Mouse (Mus musculus) right cerebral cortex, postnatal 10 days (tissue): ENCODE data around the gene Tekt4.

Experiments used
- DNase-seq, 2 experiments: peaks; one replicate each; pipeline ENCODE4 v3.0.0; 2021; ENCODE audit warnings: low spot score in 2 of 2

Tekt4 gene

DNA sequence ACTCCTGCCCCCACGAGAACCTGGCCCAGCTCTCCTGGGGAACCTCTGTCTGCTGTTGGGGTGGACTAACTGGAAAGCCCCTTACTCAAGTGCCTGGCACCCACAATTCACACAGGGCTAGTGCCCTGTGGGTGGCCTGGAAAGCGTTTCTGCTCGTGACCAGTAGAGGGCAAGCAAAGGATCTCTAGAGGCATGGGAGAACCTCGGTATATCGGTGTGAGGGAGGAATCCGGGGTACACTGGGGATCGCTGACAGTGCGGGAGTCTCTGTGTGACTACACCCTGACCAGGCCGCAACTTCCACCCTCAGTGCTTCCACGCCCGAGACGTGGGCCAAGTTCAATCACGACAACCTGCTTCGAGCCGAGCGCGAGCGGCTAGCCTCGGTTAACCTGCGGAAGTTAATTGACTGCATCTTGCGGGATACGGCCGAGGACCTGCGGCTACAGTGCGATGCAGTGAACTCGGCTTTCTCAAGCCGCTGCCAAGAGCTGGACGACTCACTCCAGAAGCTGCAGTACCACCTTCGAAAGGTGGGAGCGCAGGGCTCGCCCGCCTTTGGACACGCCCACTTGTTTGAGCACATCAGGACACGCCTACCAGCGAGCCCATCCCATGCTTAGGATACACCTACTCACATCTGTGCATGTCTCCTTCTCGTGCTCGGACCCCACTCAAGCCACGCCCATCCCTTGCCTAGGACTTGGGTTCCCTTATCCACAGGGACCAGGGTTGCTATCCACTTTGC is 20.1 kb downstream of the Tekt4 start:
- peak; percentile 64 to 72 for DNase-seq

DNA sequence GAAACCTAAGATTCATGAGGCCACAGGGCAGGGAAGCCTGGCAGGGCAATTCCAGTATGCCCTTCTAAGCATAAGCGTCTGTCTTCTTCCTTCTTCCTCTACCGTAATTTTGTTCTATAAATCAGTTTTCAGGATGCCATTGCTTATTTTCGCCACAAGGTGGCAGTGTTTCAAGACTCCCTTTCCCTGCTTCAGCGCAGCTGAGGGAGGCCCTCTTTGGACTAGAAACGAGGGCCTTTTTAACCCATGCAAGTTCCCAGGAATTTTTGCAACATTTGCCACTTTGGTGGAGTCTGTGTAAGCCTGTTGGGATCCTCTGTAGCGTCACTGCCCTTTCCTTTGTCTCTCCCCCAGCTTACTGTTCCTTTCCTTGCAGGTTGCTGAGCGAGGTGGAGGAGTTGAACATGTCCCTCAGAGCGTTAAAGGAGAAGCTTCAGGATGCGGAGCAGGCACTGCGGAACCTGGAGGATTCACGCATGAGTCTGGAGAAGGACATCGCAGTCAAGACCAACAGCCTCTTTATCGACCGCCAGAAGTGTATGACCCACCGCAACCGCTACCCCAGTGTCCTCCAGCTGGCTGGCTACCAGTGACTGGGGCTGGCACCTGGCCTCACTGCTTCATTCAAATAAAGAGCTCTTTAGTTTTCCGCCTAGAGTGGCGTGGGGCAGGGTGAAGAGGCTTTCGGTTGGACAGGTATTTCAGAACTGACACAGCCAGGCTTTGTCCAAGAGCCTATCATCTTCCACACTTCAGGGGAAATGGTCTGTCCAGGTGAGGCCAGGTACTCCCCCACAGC is 21.7 kb downstream of the Tekt4 start:
- peak; percentile 77 to 84 for DNase-seq

GRCm38 (mm10) chr17:25480152-25480551 is 25.7 kb downstream of the Tekt4 start:
- DNase-seq, result no peak

DNA sequence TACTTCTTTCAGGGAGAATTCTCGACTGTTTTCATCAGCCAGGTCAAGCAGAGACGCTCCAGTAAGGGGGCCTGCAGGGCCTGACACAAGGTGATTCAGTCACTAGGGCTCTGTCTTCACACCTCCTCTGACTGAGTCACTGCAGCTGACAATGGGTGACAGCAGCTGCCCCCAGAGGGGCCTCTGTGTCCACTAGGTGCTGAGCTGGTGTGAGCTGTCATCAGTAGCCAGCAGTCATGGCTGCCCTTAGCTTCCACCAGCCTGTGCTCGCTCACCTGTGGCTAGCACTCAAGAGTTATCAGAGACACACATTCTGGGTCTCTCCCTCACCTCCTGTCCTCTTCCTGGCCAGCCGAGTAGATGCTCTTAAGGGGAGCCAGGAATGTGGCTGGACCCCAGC is 26.4 kb downstream of the Tekt4 start:
- DNase-seq, result no peak

DNA sequence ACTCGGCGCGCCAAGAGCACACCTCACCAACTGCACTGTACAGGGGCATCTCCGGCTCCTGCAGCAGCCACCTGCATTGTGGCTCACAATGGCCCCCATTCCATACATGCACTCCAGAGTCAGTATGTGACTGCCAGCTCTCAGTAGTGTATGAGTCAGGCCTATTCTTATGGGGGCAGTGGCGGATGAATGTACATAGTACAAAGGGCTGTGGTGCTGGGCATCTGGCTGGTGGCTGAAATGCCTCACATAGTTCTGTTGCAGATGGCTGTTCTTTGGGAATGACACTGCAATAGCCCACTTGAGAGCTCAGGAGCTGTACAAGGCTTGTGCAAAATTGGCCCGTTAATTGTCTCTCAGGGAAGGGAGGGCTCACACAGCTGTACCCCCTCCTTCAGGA is 27.7 kb downstream of the Tekt4 start:
- DNase-seq, result no peak

DNA sequence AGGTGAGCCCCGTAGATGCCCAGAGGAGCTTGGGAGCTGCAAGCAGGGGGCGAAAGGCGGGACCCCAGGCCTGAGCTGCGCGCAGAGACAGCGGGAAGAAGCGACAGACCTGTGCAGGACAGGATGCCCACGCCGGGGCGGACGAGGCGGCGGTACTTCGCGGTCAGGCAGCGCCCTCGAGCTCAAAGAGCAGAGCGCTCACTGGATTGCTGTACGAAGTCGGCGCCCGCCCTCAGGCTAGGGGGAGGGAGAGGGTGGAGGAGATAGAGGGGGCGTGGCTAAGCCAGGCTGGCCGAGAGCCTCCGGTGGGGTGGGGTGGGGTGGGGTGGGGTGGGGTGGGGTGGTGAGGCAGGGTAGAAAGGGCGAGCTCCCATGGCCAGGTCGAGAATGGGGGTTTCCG is 42.6 kb downstream of the Tekt4 start, which contains the start of gene Sstr5:
Gene Sstr5 (minus strand): TSS at position 276 of the 400 bp plus-strand sequence.
- no peak for DNase-seq

DNA sequence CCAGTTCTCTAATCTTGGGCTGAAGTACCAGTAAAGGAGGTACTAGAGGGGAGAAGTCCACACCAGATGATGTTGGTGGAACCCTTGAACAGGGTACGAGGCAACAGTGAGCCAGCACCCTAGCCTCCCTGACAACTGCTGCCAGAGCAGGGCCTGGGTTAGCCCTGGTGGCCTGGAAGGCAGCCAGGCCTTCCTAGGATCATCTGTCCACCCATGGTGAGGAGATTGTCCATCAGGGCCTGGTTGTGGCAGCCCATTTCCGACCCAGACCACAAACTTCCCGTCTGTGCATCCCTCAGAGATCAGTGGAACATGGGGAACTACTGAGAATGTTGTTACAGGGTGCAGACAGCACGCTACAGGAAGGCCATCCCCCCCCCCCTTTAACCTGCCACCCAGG is 48.2 kb downstream of the Tekt4 start:
- DNase-seq, result no peak

DNA sequence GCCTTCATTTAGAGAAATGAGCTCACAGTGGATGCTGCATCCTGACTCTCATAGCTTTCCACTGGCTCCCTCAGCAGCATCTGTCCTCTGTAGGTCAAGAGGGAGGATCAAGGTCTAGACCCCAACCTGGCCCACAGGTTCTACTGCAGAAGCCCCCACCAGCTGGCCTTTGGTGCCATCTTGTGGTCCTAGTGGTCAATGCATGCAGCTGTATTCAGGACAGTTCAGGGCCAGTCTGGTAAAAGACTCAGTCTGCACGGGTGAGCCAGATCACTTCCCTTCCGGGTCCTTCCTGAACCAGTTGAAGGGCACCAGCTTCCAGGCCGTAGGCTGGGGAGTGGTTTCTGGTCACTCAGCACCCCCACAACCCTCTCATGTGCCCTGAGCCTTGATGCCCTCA is 53.4 kb downstream of the Tekt4 start:
- peak; percentile 67 to 80 for DNase-seq

- DNase-seq, result peak; percentile 73 to 85
These were observed 54.6 kb downstream of the Tekt4 start for GRCm38 (mm10) chr17:25508860-25509577.

GRCm38 (mm10) chr17:25510074-25510830 is 55.8 kb downstream of the Tekt4 start:
- no peak for DNase-seq

- DNase-seq, result no peak
These were observed 57.5 kb downstream of the Tekt4 start for GRCm38 (mm10) chr17:25511876-25512275.

DNA sequence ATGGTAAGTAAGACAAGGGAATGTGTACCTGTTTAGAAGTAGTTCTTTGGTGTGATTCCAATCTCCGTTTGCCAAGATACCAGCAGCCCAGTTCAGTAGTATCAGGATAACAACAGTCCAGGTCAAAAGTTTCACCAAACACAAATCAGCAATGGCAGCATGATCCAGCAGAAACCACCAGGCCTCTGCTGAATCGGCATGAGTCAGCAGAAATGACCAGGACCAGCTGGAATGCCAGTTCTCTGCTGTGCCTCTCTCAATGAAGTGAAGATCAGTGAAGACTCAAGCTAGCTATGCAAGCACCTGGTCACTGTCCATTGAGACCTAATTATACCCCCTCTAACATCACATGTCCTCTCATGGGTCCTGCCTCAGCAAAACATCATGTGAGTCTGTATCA is 59.6 kb downstream of the Tekt4 start:
- no peak for DNase-seq

GRCm38 (mm10) chr17:25516315-25516714 is 61.9 kb downstream of the Tekt4 start:
- peak in 1 of 2 experiments; percentile 27 for DNase-seq

DNA sequence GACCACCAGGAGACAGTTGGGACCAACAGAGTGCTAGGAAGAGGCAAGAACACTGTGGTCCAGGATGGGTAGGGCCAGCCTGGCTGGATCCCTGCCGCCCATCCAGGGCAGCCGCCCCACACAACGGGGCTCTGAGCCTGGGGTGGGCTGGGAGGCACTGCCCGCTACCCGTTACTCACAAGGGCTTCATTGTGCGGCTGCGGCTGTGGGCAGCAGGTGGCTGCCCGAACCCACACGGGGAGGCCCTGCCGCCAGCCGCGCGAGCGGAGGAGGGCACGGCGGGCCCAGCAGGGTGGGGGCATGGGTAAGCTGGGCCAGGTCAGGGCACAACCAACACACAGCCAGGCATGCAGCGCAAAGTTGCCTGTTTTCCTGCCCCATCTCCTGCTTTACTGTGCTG is 63.7 kb downstream of the Tekt4 start:
- DNase-seq, result peak; percentile 75

GRCm38 (mm10) chr17:25519511-25519910 is 65.1 kb downstream of the Tekt4 start:
- peak; percentile 71 to 79 for DNase-seq

GRCm38 (mm10) chr17:25520492-25520891 is 66.1 kb downstream of the Tekt4 start:
- peak; percentile 43 to 52 for DNase-seq

- no peak for DNase-seq
These were observed 67.7 kb downstream of the Tekt4 start for GRCm38 (mm10) chr17:25522080-25522479.
